Mouse (Mus musculus) limb, embryonic 11.5 days (tissue): Measurements from ENCODE around the gene Pgpep1. TPM values are rescaled to one million over a fixed set of nuclear protein-coding genes. Genes with fewer than 3 reads are reported as not detected.

ENCODE experiments used
- ATAC-seq: fragments of 200-750 bp; cut with Nextera tagmentation; 2 replicates; pipeline ENCODE4 v1.8.0; 2017; ENCODE audit warnings: low read depth; ENCODE audit not compliant: insufficient number of reproducible peaks, low FRiP score, low TSS enrichment
- DNase-seq: peaks from one replicate; pipeline ENCODE4 v3.0.0-alpha.2; 2015; ENCODE audit warnings: low spot score
- H3K27ac ChIP-seq: fragments of 300-500 bp; sonication (generic); replicated peaks from 2 replicates; pipeline ENCODE4 v1.5.1; 2014; ENCODE audit warnings: low read depth, mild to moderate bottlenecking, low read length
- H3K27me3 ChIP-seq: fragments of 300-500 bp; sonication (generic); 2 replicates; pipeline ENCODE4 v1.6.1; 2014; ENCODE audit warnings: mild to moderate bottlenecking, low read length, mixed read lengths; ENCODE audit not compliant: control insufficient read depth, insufficient read depth
- H3K36me3 ChIP-seq: fragments of 300-500 bp; sonication (generic); 2 replicates; pipeline ENCODE4 v1.6.1; 2014; ENCODE audit warnings: mild to moderate bottlenecking, low read length, moderate library complexity, mixed read lengths; ENCODE audit not compliant: control insufficient read depth, insufficient read depth
- H3K4me1 ChIP-seq: fragments of 300-500 bp; sonication (generic); 2 replicates; pipeline ENCODE4 v1.6.1; 2014; ENCODE audit warnings: low read length, mixed read lengths; ENCODE audit not compliant: control insufficient read depth, insufficient read depth
- H3K4me2 ChIP-seq: fragments of 300-500 bp; sonication (generic); 2 replicates; pipeline ENCODE4 v1.6.1; 2014; ENCODE audit warnings: low read depth, mild to moderate bottlenecking, moderate library complexity; ENCODE audit not compliant: severe bottlenecking
- H3K4me3 ChIP-seq: fragments of 300-500 bp; sonication (generic); 2 replicates; pipeline ENCODE4 v1.5.1; 2014; ENCODE audit warnings: low read depth, low read length
- H3K9ac ChIP-seq: fragments of 300-500 bp; sonication (generic); 2 replicates; pipeline ENCODE4 v1.6.1; 2014; ENCODE audit warnings: mild to moderate bottlenecking, low read length
- H3K9me3 ChIP-seq: fragments of 300-500 bp; sonication (generic); 2 replicates; pipeline ENCODE4 v1.6.1; 2016; ENCODE audit warnings: low read length; ENCODE audit not compliant: control insufficient read depth
- WGBS: fragments of 180-500 bp; shearing (Covaris S2); extraction: QIAGEN DNeasy Blood & Tissue Kit; methylation state at CpG from one replicate; pipeline ENCODE4 v1.1.7; 2014; 5-methylcytosine and 5-hydroxymethylcytosine counted together
- polyA plus RNA-seq: library from polyadenylated mRNA; unstranded; fragments of >200 nt; fragmentation: Nextera tagmentation; extraction: Ambion mirVana; gene quantifications from 2 replicates; pipeline ENCODE4 v1.2.1, GENCODE M21; 2014

Gene Pgpep1
- polyA plus RNA-seq, 1 experiment from 2014 or later: 59.4 TPM

DNA sequence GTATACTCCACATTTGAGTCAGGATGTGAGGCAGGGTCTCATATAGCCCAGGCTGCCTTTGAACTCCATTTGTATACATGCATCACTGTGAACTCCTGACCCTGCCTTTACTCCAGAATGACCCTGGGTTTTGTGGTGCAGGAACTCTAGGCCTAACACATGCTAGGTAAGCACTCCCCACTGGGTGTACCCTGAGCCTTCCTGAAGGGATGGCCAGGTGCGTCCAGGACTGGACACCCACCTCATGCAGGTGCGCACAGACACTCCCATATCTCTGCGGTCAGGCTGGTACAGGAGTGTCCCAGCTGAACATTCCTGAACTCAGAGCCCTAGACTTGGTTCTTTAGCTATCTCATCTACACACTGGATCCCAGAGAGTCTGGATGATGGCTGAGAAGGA is 13.9 kb upstream of the Pgpep1 start:
- 86% methylated on average over 3 of the region's 3 CpGs for whole genome bisulfite sequencing
- ATAC-seq (0 out of 2 replicates have a peak, but pooled peaks have one; percentile 4), DNase-seq (no peak)
- H3K4me1 ChIP-seq: peaks cover 12% of the 10 kb centered on the region
- peaks cover 12% of the 10 kb centered on the region for H3K36me3 ChIP-seq
- H3K4me2 ChIP-seq: peak overlapping the region; percentile 66
- peak overlapping the region; percentile 92 for H3K27ac ChIP-seq
- H3K27me3 ChIP-seq: no peaks in the 10 kb centered on the region
- no peaks in the 10 kb centered on the region for H3K9me3 ChIP-seq
- H3K4me3 ChIP-seq: peak overlapping the region; percentile 66
- peak overlapping the region; percentile 87 for H3K9ac ChIP-seq

- ATAC-seq: peak; percentile 96
These were observed 13.1 kb upstream of the Pgpep1 start, which contains the start of gene Lsm4 for GRCm38 (mm10) chr8:70673079-70673856. TSS of gene Lsm4 (plus strand) at chr8:70673248.

GRCm38 (mm10) chr8:70672325-70673078 is 12.3 kb upstream of the Pgpep1 start:
- H3K4me3 ChIP-seq: peak overlapping the region; percentile 66

More at GRCm38 (mm10) chr8:70673079-70673856, 13.1 kb upstream of the Pgpep1 start, which contains the start of gene Lsm4:
- peaks cover 12% of the 10 kb centered on the region for H3K4me1 ChIP-seq
- WGBS: under 1% methylated on average over 60 of the region's 60 CpGs
- H3K27ac ChIP-seq: peak within 1 kb of the TSS; percentile 92
- H3K27me3 ChIP-seq: no peaks in the 10 kb centered on the region
- DNase-seq: peak; percentile 100
- H3K4me3 ChIP-seq: peak within 1 kb of the TSS; percentile 66
- peak within 1 kb of the TSS; percentile 87 for H3K9ac ChIP-seq
- peaks cover 6% of the 10 kb centered on the region for H3K36me3 ChIP-seq
- no peaks in the 10 kb centered on the region for H3K9me3 ChIP-seq
- H3K4me2 ChIP-seq: peak within 1 kb of the TSS; percentile 66

GRCm38 (mm10) chr8:70671615-70672324 is 11.6 kb upstream of the Pgpep1 start:
- Histone ChIP-seq H3K36me3 (no peaks in the 10 kb centered on the region), H3K4me3 (no peak overlapping the region), H3K27me3 (no peaks in the 10 kb centered on the region), H3K27ac (no peak overlapping the region; the same call in 1 of the 2 replicates), H3K4me2 (0 out of 2 replicates have a peak overlapping the region, but pooled peaks have one; percentile 43), H3K9ac (no peak overlapping the region), H3K9me3 (no peaks in the 10 kb centered on the region), H3K4me1 (peaks cover 12% of the 10 kb centered on the region)
- ATAC-seq: no peak
- WGBS: 69% methylated on average over 10 of the region's 10 CpGs
- no peak for DNase-seq

More at GRCm38 (mm10) chr8:70672325-70673078, 12.3 kb upstream of the Pgpep1 start:
- ATAC-seq (peak; percentile 45; the same call in 1 of the 2 replicates), DNase-seq (peak; percentile 46)
- H3K36me3 ChIP-seq: no peaks in the 10 kb centered on the region
- H3K27ac ChIP-seq: peak overlapping the region; percentile 59; the same call in 1 of the 2 replicates
- H3K27me3 ChIP-seq: no peaks in the 10 kb centered on the region
- peaks cover 12% of the 10 kb centered on the region for H3K4me1 ChIP-seq
- peak overlapping the region; percentile 70 for H3K9ac ChIP-seq
- WGBS: 40% methylated on average over 19 of the region's 19 CpGs
- no peaks in the 10 kb centered on the region for H3K9me3 ChIP-seq
- H3K4me2 ChIP-seq: peak overlapping the region; percentile 43; the same call in 1 of the 2 replicates

- Histone ChIP-seq H3K9me3 (no peaks in the 10 kb centered on the region), H3K4me3 (no peak overlapping the region), H3K4me2 (no peak overlapping the region), H3K4me1 (no peaks in the 10 kb centered on the region), H3K27me3 (no peaks in the 10 kb centered on the region), H3K36me3 (no peaks in the 10 kb centered on the region), H3K9ac (no peak overlapping the region), H3K27ac (0 out of 2 replicates have a peak overlapping the region, but pooled peaks have one; percentile 21)
- 75% methylated on average over 5 of the region's 5 CpGs for WGBS
- DNase-seq: no peak
- no peak for ATAC-seq
These were observed 6.9 kb upstream of the Pgpep1 start for GRCm38 (mm10) chr8:70667071-70667470.

DNA sequence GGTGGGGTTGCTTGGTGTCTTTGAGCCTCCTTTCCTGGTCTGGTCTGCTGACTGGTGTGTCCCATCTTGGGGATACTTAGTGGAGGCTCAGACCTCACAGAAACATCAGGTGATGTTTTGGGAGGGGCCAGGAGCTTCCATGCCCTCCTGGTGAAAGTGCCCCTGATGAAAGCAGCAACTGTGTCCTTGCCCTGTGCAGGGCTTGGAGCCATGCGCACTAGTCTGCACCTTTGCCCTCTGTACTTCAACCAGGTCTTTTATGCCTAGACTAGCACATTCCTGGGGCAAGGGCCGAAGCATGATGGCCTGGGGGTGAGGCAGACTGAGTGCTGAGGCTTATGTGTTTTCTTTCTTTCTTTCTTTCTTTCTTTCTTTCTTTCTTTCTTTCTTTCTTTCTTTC is 5.4 kb upstream of the Pgpep1 start:
- Histone ChIP-seq H3K4me2 (no peak overlapping the region), H3K9me3 (no peaks in the 10 kb centered on the region), H3K27ac (no peak overlapping the region), H3K9ac (no peak overlapping the region), H3K27me3 (no peaks in the 10 kb centered on the region), H3K4me1 (no peaks in the 10 kb centered on the region), H3K36me3 (no peaks in the 10 kb centered on the region), H3K4me3 (no peak overlapping the region)
- ATAC-seq (no peak), DNase-seq (no peak)
- WGBS: 79% methylated on average over 2 of the region's 2 CpGs

GRCm38 (mm10) chr8:70664631-70665030 is 4.4 kb upstream of the Pgpep1 start:
- 71% methylated on average over 3 of the region's 3 CpGs for WGBS
- ATAC-seq (no peak), DNase-seq (no peak)
- Histone ChIP-seq H3K9me3 (no peaks in the 10 kb centered on the region), H3K4me2 (no peak overlapping the region), H3K36me3 (no peaks in the 10 kb centered on the region), H3K9ac (no peak overlapping the region), H3K27me3 (no peaks in the 10 kb centered on the region), H3K4me3 (no peak overlapping the region), H3K4me1 (peaks cover 3% of the 10 kb centered on the region; the same call in 1 of the 2 replicates), H3K27ac (no peak overlapping the region)

DNA sequence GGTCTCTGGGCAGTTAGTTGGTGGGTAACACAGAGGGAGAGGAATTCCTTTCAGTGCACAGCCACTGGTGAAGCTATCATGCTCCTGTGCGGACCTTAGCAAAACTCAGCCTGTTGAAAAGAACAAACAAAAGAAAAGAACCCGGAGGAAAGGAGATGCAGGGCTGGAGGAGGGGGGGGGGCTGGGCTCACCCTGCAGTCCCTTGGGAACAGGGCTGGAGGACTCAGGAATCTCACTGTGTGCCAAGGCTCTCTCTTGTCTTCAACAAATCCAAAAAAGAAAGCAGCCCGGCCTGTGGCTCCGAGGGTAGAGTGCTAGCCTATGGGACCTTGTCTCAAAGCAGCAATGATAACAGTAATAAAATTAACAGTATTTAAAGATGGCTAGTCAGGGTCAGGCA is 3.5 kb upstream of the Pgpep1 start:
- H3K9ac ChIP-seq: no peak overlapping the region
- ATAC-seq: no peak

More for the DNA sequence above, 3.5 kb upstream of the Pgpep1 start:
- no peak for DNase-seq
- Histone ChIP-seq H3K36me3 (no peaks in the 10 kb centered on the region), H3K4me2 (no peak overlapping the region), H3K4me1 (peaks cover 7% of the 10 kb centered on the region; the same call in 1 of the 2 replicates), H3K4me3 (no peak overlapping the region), H3K9me3 (no peaks in the 10 kb centered on the region), H3K27me3 (no peaks in the 10 kb centered on the region), H3K27ac (no peak overlapping the region)
- WGBS: 79% methylated on average over 4 of the region's 4 CpGs
